Mouse (Mus musculus) urinary bladder, postnatal 4 days (tissue): ENCODE results near the gene Nrg3.

Experiments
- DNase-seq, 2 experiments: peaks; one replicate each; pipeline ENCODE4 v3.0.0; 2021 to 2022; ENCODE audit warnings: low spot score in 2 of 2

Gene Nrg3

GRCm38 (mm10) chr14:38959367-38959766 is 513.5 kb downstream of the Nrg3 start:
- DNase-seq = no peak

- DNase-seq = no peak
These were observed 535.4 kb downstream of the Nrg3 start for GRCm38 (mm10) chr14:38937481-38937880.

- no peak for DNase-seq
These were observed 536.3 kb downstream of the Nrg3 start for GRCm38 (mm10) chr14:38936483-38937054.

- DNase-seq = no peak
These were observed 549.2 kb downstream of the Nrg3 start for GRCm38 (mm10) chr14:38923652-38924051.

- no peak for DNase-seq
These were observed 552.1 kb downstream of the Nrg3 start for GRCm38 (mm10) chr14:38920800-38921199.

GRCm38 (mm10) chr14:38870591-38870990 is 602.3 kb downstream of the Nrg3 start:
- DNase-seq = no peak

- no peak for DNase-seq
These were observed 625.3 kb downstream of the Nrg3 start for GRCm38 (mm10) chr14:38847566-38847965.

GRCm38 (mm10) chr14:38847091-38847490 is 625.8 kb downstream of the Nrg3 start:
- DNase-seq = no peak

GRCm38 (mm10) chr14:38835006-38835405 is 637.9 kb downstream of the Nrg3 start:
- DNase-seq = no peak

- no peak for DNase-seq
These were observed 648.0 kb downstream of the Nrg3 start for GRCm38 (mm10) chr14:38824891-38825290.

- no peak for DNase-seq
These were observed 675.9 kb downstream of the Nrg3 start for GRCm38 (mm10) chr14:38797027-38797426.

GRCm38 (mm10) chr14:38775291-38776116 is 697.4 kb downstream of the Nrg3 start:
- DNase-seq = no peak

GRCm38 (mm10) chr14:38774811-38775210 is 698.1 kb downstream of the Nrg3 start:
- no peak for DNase-seq

GRCm38 (mm10) chr14:38730465-38730864 is 742.4 kb downstream of the Nrg3 start:
- no peak for DNase-seq

- DNase-seq = no peak
These were observed 769.0 kb downstream of the Nrg3 start for GRCm38 (mm10) chr14:38703894-38704293.

- no peak for DNase-seq
These were observed 770.1 kb downstream of the Nrg3 start for GRCm38 (mm10) chr14:38702596-38703393.

- DNase-seq = no peak
These were observed 771.5 kb downstream of the Nrg3 start for GRCm38 (mm10) chr14:38701413-38701812.

- DNase-seq = no peak
These were observed 771.9 kb downstream of the Nrg3 start for GRCm38 (mm10) chr14:38700972-38701371.

GRCm38 (mm10) chr14:38659973-38660372 is 812.9 kb downstream of the Nrg3 start:
- no peak for DNase-seq

- DNase-seq = no peak
These were observed 835.8 kb downstream of the Nrg3 start for GRCm38 (mm10) chr14:38637070-38637469.

- DNase-seq = no peak
These were observed 842.8 kb downstream of the Nrg3 start for GRCm38 (mm10) chr14:38630114-38630513.

GRCm38 (mm10) chr14:38629671-38630070 is 843.2 kb downstream of the Nrg3 start:
- no peak for DNase-seq
